Comparison of ENCODE assay signal across 32 mouse cellular contexts in the genomic region with DNA sequence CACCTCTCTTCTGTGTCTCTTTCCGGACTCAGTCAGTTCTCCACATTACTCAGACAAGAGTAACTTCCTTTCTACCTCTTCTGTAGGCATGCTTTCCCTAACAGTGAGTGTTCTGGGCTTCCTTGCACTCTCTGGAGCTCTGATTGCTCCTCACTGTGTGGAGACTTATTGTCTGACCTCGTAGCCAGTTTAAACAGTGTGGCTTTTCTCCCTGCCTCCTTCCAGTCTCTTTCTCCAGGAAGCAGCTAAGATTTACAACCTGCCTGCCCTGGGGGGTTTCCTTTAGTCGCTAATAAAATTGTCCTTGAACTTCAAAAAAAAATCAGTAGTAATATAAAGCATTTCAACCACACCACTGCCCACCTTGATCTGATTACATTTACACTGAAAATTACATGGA. TPM values are rescaled to one million over a fixed set of nuclear protein-coding genes. Genes with fewer than 3 reads are reported as not detected.
A peak's percentile ranks its signal among the peaks of the same experiment; 100 is the strongest.
DNase-seq lines count a peak whose midpoint lies in the region; ATAC-seq lines count a peak whose summit lies in the region.
"Had no signal": no experiment of that assay in that cellular context is flagged by ENCODE, and none has a peak within 500 bp of the region (broad histone marks: within the 10 kb centered on the region; RNA-seq: fewer than 3 reads in every experiment).

No protein-coding gene starts in this region.

- peak; percentile 18 for DNase-seq in embryonic facial prominence, embryonic 11.5 days (ENCODE audit: low spot score)
- no peak for DNase-seq in embryonic facial prominence, embryonic 10.5 days (ENCODE audit: low spot score)
- DNase-seq in kidney, postnatal 10 days = peak; percentile 12
- DNase-seq in kidney, postnatal 14 days = no peak
- DNase-seq in limb, embryonic 11.5 days (ENCODE audit: low spot score) = peak; percentile 76
- peak; percentile 42 for DNase-seq in mesoderm, embryonic 11.5 days (ENCODE audit: low read depth, low spot score)
- DNase-seq in urinary bladder, postnatal 25 days (ENCODE audit: low spot score) = no peak
- no peak for DNase-seq in retina, postnatal 1 day
- DNase-seq: adrenal gland, postnatal 25 days; cerebellum, adult 18-20 months; cerebellum, postnatal 25 days; gastrocnemius, adult 2 months; gastrocnemius, postnatal 36 days; heart, adult 18-20 months; heart, postnatal 4 days; kidney, adult 8-10 months; lung, postnatal 36 days; right cerebral cortex, postnatal 4 days; thymus, adult 18-20 months; thymus, postnatal 25 days had no signal

- H3K27ac ChIP-seq in embryonic facial prominence, embryonic 11.5 days (replicated peaks; ENCODE audit: low read depth, low read length) = no peak overlapping the region
- H3K27ac ChIP-seq in embryonic facial prominence, embryonic 10.5 days (replicated peaks) = no peak overlapping the region; the same call in 1 of the 2 replicates
- peak overlapping the region; percentile 44; the same call in 1 of the 2 replicates for H3K27ac ChIP-seq in limb, embryonic 11.5 days (replicated peaks; ENCODE audit: low read depth, low read length)
- H3K27ac ChIP-seq: forebrain, embryonic 15.5 days; gastrocnemius, adult 2 months; hindbrain, embryonic 14.5 days; liver, embryonic 15.5 days; midbrain, embryonic 12.5 days; neural tube, embryonic 12.5 days; stomach, postnatal 0 days had no signal

- H3K9me3 ChIP-seq in embryonic facial prominence, embryonic 11.5 days (replicated peaks; ENCODE audit: control insufficient read depth, low read length) = no peaks in the 10 kb centered on the region
- H3K9me3 ChIP-seq in embryonic facial prominence, embryonic 10.5 days = no peaks in the 10 kb centered on the region
- no peaks in the 10 kb centered on the region for H3K9me3 ChIP-seq in limb, embryonic 11.5 days (ENCODE audit: control insufficient read depth, low read length)
- H3K9me3 ChIP-seq: forebrain, embryonic 15.5 days; liver, embryonic 15.5 days; midbrain, embryonic 12.5 days; neural tube, embryonic 12.5 days had no signal

- no peaks in the 10 kb centered on the region for H3K36me3 ChIP-seq in embryonic facial prominence, embryonic 11.5 days (replicated peaks; ENCODE audit: control insufficient read depth, insufficient read depth, low read depth, low read length)
- no peaks in the 10 kb centered on the region for H3K36me3 ChIP-seq in embryonic facial prominence, embryonic 10.5 days (replicated peaks)
- H3K36me3 ChIP-seq in limb, embryonic 11.5 days (ENCODE audit: control insufficient read depth, insufficient read depth, low read length) = no peaks in the 10 kb centered on the region
- H3K36me3 ChIP-seq: forebrain, embryonic 15.5 days; liver, embryonic 15.5 days; midbrain, embryonic 12.5 days; neural tube, embryonic 12.5 days had no signal

- no peak overlapping the region for H3K9ac ChIP-seq in embryonic facial prominence, embryonic 11.5 days (replicated peaks; ENCODE audit: low read length)
- no peak overlapping the region for H3K9ac ChIP-seq in limb, embryonic 11.5 days (ENCODE audit: low read length)
- H3K9ac ChIP-seq: forebrain, embryonic 15.5 days; hindbrain, embryonic 14.5 days; liver, embryonic 15.5 days; midbrain, embryonic 12.5 days; neural tube, embryonic 12.5 days had no signal

- WGBS in embryonic facial prominence, embryonic 11.5 days = 39% methylated on average over 3 of the region's 3 CpGs
- WGBS in embryonic facial prominence, embryonic 10.5 days = 48% methylated on average over 3 of the region's 3 CpGs
- WGBS in limb, embryonic 11.5 days = 10% methylated on average over 3 of the region's 3 CpGs

- H3K27me3 ChIP-seq in embryonic facial prominence, embryonic 11.5 days (ENCODE audit: control insufficient read depth, insufficient read depth, low read length) = no peaks in the 10 kb centered on the region
- no peaks in the 10 kb centered on the region; the same call in 1 of the 2 replicates for H3K27me3 ChIP-seq in embryonic facial prominence, embryonic 10.5 days (replicated peaks; ENCODE audit: low read depth, poor library complexity, severe bottlenecking)
- no peaks in the 10 kb centered on the region for H3K27me3 ChIP-seq in limb, embryonic 11.5 days (ENCODE audit: control insufficient read depth, insufficient read depth, low read length)
- H3K27me3 ChIP-seq: forebrain, embryonic 15.5 days; liver, embryonic 15.5 days; midbrain, embryonic 12.5 days; neural tube, embryonic 12.5 days had no signal

- no peak overlapping the region for H3K4me3 ChIP-seq in embryonic facial prominence, embryonic 11.5 days (ENCODE audit: low read depth, low read length)
- H3K4me3 ChIP-seq in embryonic facial prominence, embryonic 10.5 days = no peak overlapping the region
- H3K4me3 ChIP-seq in limb, embryonic 11.5 days (ENCODE audit: low read depth, low read length) = no peak overlapping the region
- H3K4me3 ChIP-seq: forebrain, embryonic 15.5 days; gastrocnemius, adult 2 months; liver, embryonic 15.5 days; midbrain, embryonic 12.5 days; myocyte; neural tube, embryonic 12.5 days had no signal

- no peak overlapping the region for H3K4me2 ChIP-seq in embryonic facial prominence, embryonic 11.5 days (ENCODE audit: low read depth, low read length)
- no peak overlapping the region for H3K4me2 ChIP-seq in limb, embryonic 11.5 days (ENCODE audit: low read depth, severe bottlenecking)
- H3K4me2 ChIP-seq: forebrain, embryonic 15.5 days; heart, embryonic 11.5 days; hindbrain, embryonic 14.5 days; liver, embryonic 15.5 days; midbrain, embryonic 12.5 days; neural tube, embryonic 12.5 days had no signal

- no peak for ATAC-seq in embryonic facial prominence, embryonic 11.5 days (replicated peaks; ENCODE audit: insufficient number of reproducible peaks, low FRiP score, low TSS enrichment, low read depth)
- ATAC-seq in limb, embryonic 11.5 days (ENCODE audit: insufficient number of reproducible peaks, low FRiP score, low TSS enrichment, low read depth) = peak; percentile 69
- ATAC-seq: forebrain, embryonic 15.5 days had no signal

- H3K4me1 ChIP-seq in embryonic facial prominence, embryonic 11.5 days (ENCODE audit: control insufficient read depth, insufficient read depth, low read length) = no peaks in the 10 kb centered on the region
- H3K4me1 ChIP-seq in embryonic facial prominence, embryonic 10.5 days = no peaks in the 10 kb centered on the region; the same call in 1 of the 2 replicates
- no peaks in the 10 kb centered on the region for H3K4me1 ChIP-seq in limb, embryonic 11.5 days (ENCODE audit: control insufficient read depth, insufficient read depth, low read length)
- H3K4me1 ChIP-seq: forebrain, embryonic 15.5 days; liver, embryonic 15.5 days; midbrain, embryonic 12.5 days; neural tube, embryonic 12.5 days had no signal

RNA-seq across cellular contexts. Expression of a gene that starts 7.6 kb away (rescaled TPM):
- polyA plus RNA-seq in embryonic facial prominence, embryonic 11.5 days (2014; fragmentation: Nextera tagmentation; extraction: Ambion mirVana) = not detected in 2 replicates
- polyA plus RNA-seq in embryonic facial prominence, embryonic 10.5 days (2016; fragmentation: Nextera tagmentation; extraction: Ambion mirVana) = not detected in 2 replicates
- polyA plus RNA-seq in limb, embryonic 11.5 days (2014; fragmentation: Nextera tagmentation; extraction: Ambion mirVana) = 0.20 TPM in 1 of 2 replicates, not detected in the other
- polyA plus RNA-seq: heart, embryonic 11.5 days; heart, embryonic 16.5 days; intestine, embryonic 14.5 days; liver, adult 2 months; liver, embryonic 15.5 days; lung, embryonic 16.5 days; myocyte had no signal

RNA-seq across cellular contexts. Expression of a gene that starts 18.3 kb away (rescaled TPM):
- 85.0 and 85.6 TPM in 2 replicates for polyA plus RNA-seq in embryonic facial prominence, embryonic 11.5 days (2014; fragmentation: Nextera tagmentation; extraction: Ambion mirVana)
- polyA plus RNA-seq in embryonic facial prominence, embryonic 10.5 days (2016; fragmentation: Nextera tagmentation; extraction: Ambion mirVana) = 80.4 and 85.2 TPM in 2 replicates
- polyA plus RNA-seq in limb, embryonic 11.5 days (2014; fragmentation: Nextera tagmentation; extraction: Ambion mirVana) = 82.0 and 85.4 TPM in 2 replicates

RNA-seq across cellular contexts. Expression of a gene that starts 50.1 kb away (rescaled TPM):
- polyA plus RNA-seq in embryonic facial prominence, embryonic 11.5 days (2014; fragmentation: Nextera tagmentation; extraction: Ambion mirVana) = 29.1 and 29.6 TPM in 2 replicates
- polyA plus RNA-seq in embryonic facial prominence, embryonic 10.5 days (2016; fragmentation: Nextera tagmentation; extraction: Ambion mirVana) = 28.9 and 29.5 TPM in 2 replicates
- polyA plus RNA-seq in limb, embryonic 11.5 days (2014; fragmentation: Nextera tagmentation; extraction: Ambion mirVana) = 36.9 and 37.2 TPM in 2 replicates

Comparison
In these comparisons a context has a peak if more than half of its experiments do, and no peak if none do; other contexts are left out.
1. DNase-seq: peak in embryonic facial prominence, embryonic 11.5 days (single experiment), kidney, postnatal 10 days (single experiment), limb, embryonic 11.5 days (single experiment) and mesoderm, embryonic 11.5 days (single experiment); none in embryonic facial prominence, embryonic 10.5 days (single experiment), kidney, postnatal 14 days (single experiment), urinary bladder, postnatal 25 days (single experiment) and retina, postnatal 1 day (single experiment).